Mouse (Mus musculus) forebrain, postnatal 0 days (tissue): ENCODE results near the gene Kcns1. TPM values are rescaled to one million over a fixed set of nuclear protein-coding genes. Genes with fewer than 3 reads are reported as not detected.
A peak's percentile ranks its signal among the peaks of the same experiment; 100 is the strongest.

Experiments
- ATAC-seq: fragments of 200-750 bp; cut with Nextera tagmentation; 2 replicates; pipeline ENCODE4 v1.8.0; 2017; ENCODE audit warnings: mild to moderate bottlenecking, moderate library complexity
- DNase-seq: peaks from one replicate; pipeline ENCODE4 v3.0.0-alpha.2; 2015
- H3K27ac ChIP-seq: fragments of 300-500 bp; sonication (generic); 2 replicates; pipeline ENCODE4 v1.5.1; 2014; ENCODE audit warnings: low read depth, mild to moderate bottlenecking, antibody characterized with exemption, low read length, moderate library complexity, mixed read lengths
- H3K27me3 ChIP-seq: fragments of 300-500 bp; sonication (generic); 2 replicates; pipeline ENCODE4 v1.6.1; 2014; ENCODE audit warnings: mild to moderate bottlenecking, low read length, mixed read lengths; ENCODE audit not compliant: insufficient read depth
- H3K36me3 ChIP-seq: fragments of 300-500 bp; sonication (generic); 2 replicates; pipeline ENCODE4 v1.6.1; 2014; ENCODE audit warnings: mild to moderate bottlenecking, moderate library complexity; ENCODE audit not compliant: insufficient read depth
- H3K4me1 ChIP-seq: fragments of 300-500 bp; sonication (generic); 2 replicates; pipeline ENCODE4 v1.6.1; 2014; ENCODE audit warnings: antibody characterized with exemption; ENCODE audit not compliant: insufficient read depth
- H3K4me2 ChIP-seq: fragments of 300-500 bp; sonication (generic); 2 replicates; pipeline ENCODE4 v1.6.1; 2014; ENCODE audit warnings: low read depth, mild to moderate bottlenecking, moderate library complexity
- H3K4me3 ChIP-seq: fragments of 300-500 bp; sonication (generic); 2 replicates; pipeline ENCODE4 v1.5.1; 2014; ENCODE audit warnings: low read depth, low read length, mixed read lengths
- H3K9ac ChIP-seq: fragments of 300-500 bp; sonication (generic); 2 replicates; pipeline ENCODE4 v1.6.1; 2014; ENCODE audit warnings: mild to moderate bottlenecking
- H3K9me3 ChIP-seq: fragments of 300-500 bp; sonication (generic); 2 replicates; pipeline ENCODE4 v1.6.1; 2016; ENCODE audit warnings: low read length
- CTCF ChIP-seq: sonication (generic); IDR thresholded peaks from 2 replicates; pipeline ENCODE4 v1.5.1; 2016; ENCODE audit warnings: antibody characterized with exemption, control low read depth, low read depth
- WGBS: fragments of 180-500 bp; shearing (Covaris S2); extraction: QIAGEN DNeasy Blood & Tissue Kit; methylation state at CpG from one replicate; pipeline ENCODE4 v1.1.7; 2014; 5-methylcytosine and 5-hydroxymethylcytosine counted together
- polyA plus RNA-seq: library from polyadenylated mRNA; unstranded; fragments of >200 nt; fragmentation: Nextera tagmentation; extraction: Ambion mirVana; gene quantifications from 2 replicates; pipeline ENCODE4 v1.2.1, GENCODE M21; 2015
- total RNA-seq: library from RNA; depleted of rRNA; stranded (reverse); fragments of >200 nt; gene quantifications from 2 replicates; pipeline ENCODE4 v1.2.3, GENCODE M21; 2014

Kcns1 gene
- total and polyA plus RNA-seq, 2 experiments from 2014 or later: 3.5 to 15.4 TPM

DNA sequence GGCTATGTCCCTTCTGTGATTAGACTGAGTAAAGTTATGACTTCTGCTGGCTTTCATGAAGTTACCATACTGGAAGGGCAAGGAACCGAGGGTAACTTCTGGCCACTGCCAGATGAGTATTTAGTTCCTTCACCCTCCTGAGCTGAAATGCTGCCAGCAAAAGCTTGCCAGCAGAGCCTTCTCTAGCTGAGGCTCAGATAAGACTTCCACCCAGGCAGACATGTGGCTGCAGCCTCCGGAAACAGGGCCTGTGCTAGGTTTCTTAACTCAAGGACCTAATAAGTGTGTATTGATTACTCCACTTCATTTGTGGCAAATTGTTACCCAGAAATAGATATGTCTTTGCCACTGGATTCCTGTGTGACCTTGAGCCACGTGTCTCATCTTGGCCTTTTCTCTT lies 2.5 kb upstream of the Kcns1 start:
- ATAC-seq (no peak), DNase-seq (no peak)
- no peak overlapping the region for H3K4me2 ChIP-seq
- peaks cover 34% of the 10 kb centered on the region for H3K27me3 ChIP-seq
- H3K9me3 ChIP-seq: no peaks in the 10 kb centered on the region
- no peak for TF ChIP-seq CTCF
- no peak overlapping the region for H3K9ac ChIP-seq
- peaks cover 9% of the 10 kb centered on the region; the same call in 1 of the 2 replicates for H3K4me1 ChIP-seq
- H3K36me3 ChIP-seq: no peaks in the 10 kb centered on the region
- no peak overlapping the region for H3K4me3 ChIP-seq
- 61% methylated on average over 3 of the region's 3 CpGs for WGBS
- H3K27ac ChIP-seq: no peak overlapping the region

DNA sequence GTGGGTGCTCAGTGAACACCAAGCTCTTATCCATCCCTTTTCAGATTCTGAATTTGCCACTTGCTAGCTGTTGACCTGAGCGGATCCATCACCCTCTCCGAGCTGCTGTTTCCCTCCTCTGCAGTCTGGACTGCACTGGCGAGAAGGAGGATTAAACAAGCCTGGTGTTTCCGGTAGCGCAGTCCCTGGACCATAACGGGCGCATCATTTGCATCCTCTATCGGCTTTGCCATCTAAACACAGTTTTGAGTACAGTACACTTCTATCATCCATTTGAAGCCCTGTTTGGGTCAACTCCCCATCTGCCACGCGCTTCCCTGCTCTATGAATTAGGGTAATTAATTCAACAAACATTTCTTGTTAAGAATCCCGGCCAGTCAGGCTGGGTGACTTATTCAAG lies 587 bp downstream of the Kcns1 start:
- no peak overlapping the region for H3K27ac ChIP-seq
- peaks cover 9% of the 10 kb centered on the region; the same call in 1 of the 2 replicates for H3K4me1 ChIP-seq
- H3K4me2 ChIP-seq: peak overlapping the region; percentile 61
- no peak for ATAC-seq
- 4% methylated on average over 11 of the region's 11 CpGs for WGBS
- H3K4me3 ChIP-seq: peak overlapping the region; percentile 31
- no peaks in the 10 kb centered on the region for H3K36me3 ChIP-seq
- H3K9ac ChIP-seq: no peak overlapping the region
- TF ChIP-seq CTCF: no peak
- no peak for DNase-seq
- H3K9me3 ChIP-seq: no peaks in the 10 kb centered on the region
- H3K27me3 ChIP-seq: peaks cover 49% of the 10 kb centered on the region

- Histone ChIP-seq H3K4me1 (peaks cover 9% of the 10 kb centered on the region; the same call in 1 of the 2 replicates), H3K4me3 (peak overlapping the region; percentile 42), H3K36me3 (no peaks in the 10 kb centered on the region), H3K27ac (no peak overlapping the region), H3K9me3 (no peaks in the 10 kb centered on the region), H3K4me2 (peak overlapping the region; percentile 62), H3K27me3 (peaks cover 49% of the 10 kb centered on the region), H3K9ac (peak overlapping the region; percentile 55)
- ATAC-seq: peak; percentile 83
- 15% methylated on average over 42 of the region's 42 CpGs for WGBS
- TF ChIP-seq CTCF: peak; percentile 43
- peak; percentile 85 for DNase-seq
These were observed 2.4 kb downstream of the Kcns1 start for GRCm38 (mm10) chr2:164168571-164168946.

DNA sequence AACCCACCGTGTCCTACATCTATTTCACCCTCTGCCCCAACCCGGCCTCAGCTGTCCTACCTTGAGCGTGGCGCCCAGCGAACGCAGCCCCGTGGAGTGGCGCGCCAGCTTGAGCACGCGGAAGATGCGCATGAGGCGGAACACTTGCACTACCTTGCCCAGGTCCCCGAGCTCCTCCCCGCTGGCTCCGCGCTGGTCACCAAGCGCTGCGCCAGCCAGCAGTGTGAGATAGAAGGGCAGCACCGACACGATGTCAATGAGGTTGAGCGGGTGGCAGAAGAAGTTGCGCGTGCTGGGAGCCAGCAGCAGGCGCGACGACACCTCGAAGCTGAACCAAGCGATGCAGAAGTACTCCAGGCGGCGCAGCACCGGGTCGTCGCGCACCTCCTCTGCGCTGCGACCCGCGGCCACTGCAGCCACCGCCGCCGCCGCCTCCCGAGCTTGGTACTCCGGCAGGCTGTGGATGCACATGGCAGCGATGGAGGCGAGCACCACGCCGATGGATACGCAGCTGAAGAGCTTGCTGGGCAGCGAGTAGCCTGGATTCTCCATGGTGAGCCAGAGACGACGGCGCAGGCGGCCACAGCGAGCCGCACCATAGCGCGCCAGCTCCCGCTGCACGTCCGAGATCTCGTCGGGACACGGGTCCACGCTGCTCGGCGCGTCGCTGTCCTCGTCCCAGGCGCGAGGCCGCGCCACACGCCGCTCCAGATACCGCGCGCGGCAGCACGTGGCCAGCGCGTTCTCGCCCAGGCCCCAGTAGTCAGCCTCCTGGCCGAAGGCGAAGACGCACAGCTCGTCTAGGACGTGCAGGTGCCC lies 3.0 kb downstream of the Kcns1 start:
- H3K9me3 ChIP-seq: no peaks in the 10 kb centered on the region
- H3K4me1 ChIP-seq: peaks cover 9% of the 10 kb centered on the region; the same call in 1 of the 2 replicates
- H3K36me3 ChIP-seq: no peaks in the 10 kb centered on the region
- peak; percentile 50 for DNase-seq
- peaks cover 49% of the 10 kb centered on the region for H3K27me3 ChIP-seq
- H3K27ac ChIP-seq: no peak overlapping the region
- H3K4me2 ChIP-seq: peak overlapping the region; percentile 62
- H3K4me3 ChIP-seq: peak overlapping the region; percentile 42
- peak; percentile 88 for ATAC-seq
- 15% methylated on average over 90 of the region's 90 CpGs for WGBS
- H3K9ac ChIP-seq: peak overlapping the region; percentile 55
- peak; percentile 3; the same call in 1 of the 2 replicates for TF ChIP-seq CTCF

DNA sequence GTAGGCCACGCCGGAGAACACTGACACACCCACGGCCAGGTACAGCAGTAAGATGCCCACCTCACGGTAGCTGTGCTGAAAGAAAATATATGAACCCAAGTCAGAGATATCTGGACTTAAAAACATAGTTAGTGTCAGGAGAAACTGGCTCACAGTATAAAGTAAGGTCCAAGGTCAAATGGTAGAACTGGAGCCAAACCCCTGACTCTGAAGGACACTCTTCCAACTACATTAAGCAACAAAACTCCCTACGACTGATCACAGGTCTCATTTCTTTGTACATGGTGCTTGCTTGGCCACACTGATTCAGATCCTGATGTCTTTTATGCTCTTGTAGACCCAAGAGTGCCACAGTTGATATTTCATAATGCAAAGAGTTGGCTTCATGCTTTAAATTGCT lies 6.0 kb downstream of the Kcns1 start:
- Histone ChIP-seq H3K36me3 (no peaks in the 10 kb centered on the region), H3K9ac (no peak overlapping the region), H3K27ac (no peak overlapping the region), H3K4me3 (no peak overlapping the region), H3K9me3 (no peaks in the 10 kb centered on the region), H3K27me3 (peaks cover 28% of the 10 kb centered on the region), H3K4me2 (no peak overlapping the region), H3K4me1 (no peaks in the 10 kb centered on the region)
- no peak for ATAC-seq
- no peak for TF ChIP-seq CTCF
- 95% methylated on average over 5 of the region's 5 CpGs for WGBS
- no peak for DNase-seq

DNA sequence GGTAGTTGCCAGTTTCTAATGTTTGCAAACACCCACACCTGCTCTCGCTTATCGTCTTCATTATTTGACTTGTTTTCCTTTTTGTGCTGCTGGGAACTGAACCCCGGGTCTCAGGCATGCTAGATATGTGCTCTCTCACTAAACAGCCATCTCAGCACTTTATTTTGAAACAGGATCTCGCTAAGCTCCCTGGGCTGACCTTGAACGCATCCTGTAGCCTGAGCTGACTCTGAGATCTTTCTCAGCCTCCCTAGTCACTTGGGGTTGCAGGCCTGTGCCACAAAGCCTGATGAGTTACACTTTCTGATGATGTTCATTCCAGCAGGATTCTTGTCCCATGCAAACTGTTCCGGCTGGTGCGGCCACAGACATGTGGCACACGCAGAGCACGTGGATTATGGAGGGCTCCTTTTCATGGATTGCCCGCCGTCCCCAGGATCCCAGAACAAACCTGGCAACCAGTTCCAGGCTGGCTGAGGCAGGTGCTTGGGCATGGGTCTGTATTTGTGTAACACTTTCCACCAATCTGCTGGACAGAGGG lies 9.3 kb downstream of the Kcns1 start:
- 86% methylated on average over 11 of the region's 11 CpGs for WGBS

DNA sequence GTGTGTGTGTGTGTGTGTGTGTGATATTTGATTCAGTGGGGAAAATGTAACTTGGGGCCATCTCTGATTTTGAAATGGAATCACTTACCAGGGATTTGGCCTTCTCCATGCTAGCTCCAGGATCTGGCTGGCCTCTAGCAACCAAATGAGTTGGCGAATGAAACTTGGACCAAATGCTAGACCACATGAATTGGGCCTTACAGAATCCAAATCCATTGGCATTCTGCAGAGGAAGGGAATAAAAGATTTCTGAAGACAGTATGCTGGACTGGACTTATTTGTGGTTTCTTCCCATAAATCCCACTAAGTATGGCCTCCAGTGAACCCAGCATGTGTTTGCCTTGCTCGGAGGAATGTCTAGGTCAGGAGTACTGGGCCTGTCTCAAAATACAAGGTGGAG lies 12.1 kb downstream of the Kcns1 start:
- DNase-seq: no peak
- no peak overlapping the region for H3K9ac ChIP-seq
- H3K27ac ChIP-seq: no peak overlapping the region
- no peak for TF ChIP-seq CTCF
- no peak for ATAC-seq
- H3K27me3 ChIP-seq: no peaks in the 10 kb centered on the region
- peaks cover 18% of the 10 kb centered on the region for H3K36me3 ChIP-seq
- H3K9me3 ChIP-seq: no peaks in the 10 kb centered on the region
- WGBS: 83% methylated on average over 2 of the region's 2 CpGs
- no peak overlapping the region for H3K4me3 ChIP-seq
- no peaks in the 10 kb centered on the region for H3K4me1 ChIP-seq
- no peak overlapping the region for H3K4me2 ChIP-seq

More for the DNA sequence above, 9.3 kb downstream of the Kcns1 start:
- H3K27me3 ChIP-seq: no peaks in the 10 kb centered on the region
- H3K4me2 ChIP-seq: no peak overlapping the region
- H3K9me3 ChIP-seq: no peaks in the 10 kb centered on the region
- no peak overlapping the region for H3K4me3 ChIP-seq
- H3K27ac ChIP-seq: no peak overlapping the region
- H3K4me1 ChIP-seq: no peaks in the 10 kb centered on the region
- 0 out of 2 replicates have a peak, but pooled peaks cover 6% of the 10 kb centered on the region for H3K36me3 ChIP-seq
- DNase-seq (no peak), ATAC-seq (no peak)
- no peak overlapping the region for H3K9ac ChIP-seq
- no peak for TF ChIP-seq CTCF
